Mouse (Mus musculus) urinary bladder, postnatal 4 days (tissue): ENCODE data around the gene Ggta1.

Experiments
- DNase-seq, 2 experiments: peaks; one replicate each; pipeline ENCODE4 v3.0.0; 2021 to 2022; ENCODE audit warnings: low spot score in 2 of 2

The Ggta1 gene

DNA sequence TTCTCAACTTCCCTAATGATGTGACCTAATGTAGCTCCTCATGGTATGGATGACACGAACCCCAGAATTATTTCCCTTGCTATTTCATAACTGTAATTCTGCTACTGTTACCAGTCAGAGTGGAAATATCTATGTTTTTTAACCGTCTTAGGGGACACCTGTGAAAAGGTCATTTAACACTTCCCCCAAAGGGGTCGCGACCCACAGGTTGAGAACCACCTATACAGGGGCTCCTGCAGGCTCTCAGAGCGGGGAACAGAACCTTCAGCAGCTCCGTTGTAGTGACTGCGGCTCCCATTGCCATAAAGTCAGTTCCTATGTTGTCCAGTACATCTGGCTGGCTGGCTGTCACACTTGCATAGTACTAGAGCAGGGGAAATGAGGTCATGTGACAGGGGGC lies 62.3 kb downstream of the Ggta1 start:
- peak in 1 of 2 experiments; percentile 13 for DNase-seq

DNA sequence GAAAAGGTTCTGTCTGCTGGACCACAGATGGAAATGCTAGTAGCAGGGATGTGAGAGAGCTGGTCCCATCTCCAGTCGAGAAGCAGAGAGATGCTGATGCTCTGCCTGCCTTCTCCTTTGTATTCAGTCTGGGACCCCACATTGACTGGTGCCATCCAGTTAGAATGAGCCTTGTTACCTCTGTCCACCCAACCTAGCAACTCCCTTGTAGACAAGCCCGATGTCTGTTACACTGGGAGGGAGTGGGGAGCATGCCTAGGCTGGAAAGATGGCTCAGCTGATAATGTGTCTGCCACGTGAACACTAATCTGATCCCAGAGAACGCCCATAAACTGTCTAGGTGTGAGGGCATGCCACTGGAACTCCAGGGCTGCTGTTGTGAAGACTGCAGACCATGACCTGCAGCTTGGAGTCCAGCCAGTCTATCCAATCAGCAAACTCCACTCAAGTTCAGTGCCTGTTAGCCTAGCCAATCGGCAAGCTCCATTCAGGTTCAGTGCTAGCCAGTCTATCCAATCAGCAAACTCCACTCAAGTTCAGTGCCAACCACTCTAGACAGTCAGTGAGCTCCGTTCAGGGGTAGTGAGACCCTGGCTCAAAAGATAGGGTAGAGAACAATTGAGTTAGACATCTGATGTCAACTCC lies 64.7 kb downstream of the Ggta1 start:
- peak in 1 of 2 experiments; percentile 21 for DNase-seq

- peak; percentile 58 to 66 for DNase-seq
Observed at GRCm38 (mm10) chr2:35397590-35398173, 65.3 kb downstream of the Ggta1 start.

DNA sequence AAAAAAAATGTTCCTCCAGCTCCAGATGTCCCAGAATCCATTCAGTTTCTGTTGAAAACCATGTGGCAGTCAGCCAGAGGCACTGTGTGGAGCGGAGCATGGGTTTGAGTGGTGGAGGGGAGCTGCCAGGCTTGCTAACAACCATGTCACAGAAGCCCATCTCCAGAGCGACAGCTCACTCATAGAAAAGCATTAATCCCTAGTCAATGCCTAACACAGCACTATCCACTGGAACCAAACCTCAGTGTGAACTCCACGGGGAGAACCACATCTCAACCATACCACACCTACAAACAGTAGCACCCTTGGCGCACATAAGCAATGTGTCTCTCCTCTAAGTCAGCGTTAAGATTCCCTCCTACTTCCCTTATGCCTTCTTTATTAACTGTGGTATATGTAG lies 65.9 kb downstream of the Ggta1 start, which contains the start of gene 4930402F06Rik:
4930402F06Rik (minus strand) TSS at position 80 of the 400 bp plus-strand sequence.
- peak in 1 of 2 experiments; percentile 15 for DNase-seq

- DNase-seq, result no peak
Observed at GRCm38 (mm10) chr2:35385441-35385871, 77.6 kb downstream of the Ggta1 start.

DNA sequence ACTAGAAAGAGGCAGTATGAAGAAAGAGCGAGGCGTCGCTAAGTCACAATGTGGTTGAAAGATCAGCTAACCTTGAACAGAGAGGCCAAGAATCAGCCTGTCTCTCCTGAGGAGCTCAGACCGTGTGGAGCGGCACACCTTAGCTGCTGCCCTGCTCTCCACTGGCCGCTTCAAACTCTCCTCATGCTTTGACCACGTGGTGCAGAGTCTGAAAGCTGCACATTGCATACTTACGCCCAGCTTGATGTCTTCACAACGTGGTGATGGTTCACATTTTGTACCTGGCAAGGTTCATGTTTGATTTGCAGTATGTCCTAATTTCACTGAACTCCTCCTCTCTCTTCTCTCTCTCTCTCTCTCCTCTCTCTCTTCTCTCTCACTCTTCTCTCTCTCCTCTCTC lies 83.7 kb downstream of the Ggta1 start:
- no peak for DNase-seq

DNA sequence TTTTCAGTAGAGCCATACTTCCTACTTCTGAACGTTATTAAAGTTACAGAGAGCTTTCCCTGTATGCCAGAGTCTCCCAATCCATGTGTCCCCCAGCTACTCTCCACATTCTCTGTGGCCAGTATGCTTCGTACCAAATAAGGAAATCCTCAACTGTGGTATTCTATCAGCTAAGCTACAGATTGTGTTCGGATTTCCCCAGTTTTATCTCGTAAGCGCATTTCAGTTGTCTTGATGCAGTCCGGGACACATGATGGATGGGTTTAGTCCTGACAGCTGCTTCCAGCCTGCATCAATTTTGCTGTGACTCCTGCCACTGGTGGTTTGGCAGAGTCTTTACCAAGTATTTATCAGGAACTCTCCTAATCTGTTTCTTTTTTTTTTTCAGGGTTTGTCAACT lies 85.4 kb downstream of the Ggta1 start:
- DNase-seq, result no peak

- no peak for DNase-seq
Observed at GRCm38 (mm10) chr2:35373003-35373402, 90.0 kb downstream of the Ggta1 start.

DNA sequence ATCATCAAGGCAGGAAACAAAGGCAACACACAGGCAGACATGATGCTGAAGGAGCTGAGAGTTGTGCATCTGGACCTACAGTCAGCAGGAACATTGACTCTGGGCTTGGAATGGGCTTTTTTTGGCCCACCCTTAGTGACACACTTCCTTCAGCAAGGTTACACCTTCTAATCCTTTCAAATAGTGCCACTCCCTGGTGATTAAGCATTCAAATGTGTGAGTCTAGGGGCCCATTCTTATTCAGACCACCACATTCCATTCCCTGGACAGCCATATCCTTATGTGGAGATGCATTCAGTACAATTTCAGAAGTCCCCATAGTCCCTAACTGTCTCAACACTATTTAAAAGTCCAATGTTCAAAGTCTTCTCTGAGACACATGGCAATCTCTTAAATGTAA lies 92.3 kb downstream of the Ggta1 start:
- no peak for DNase-seq

DNA sequence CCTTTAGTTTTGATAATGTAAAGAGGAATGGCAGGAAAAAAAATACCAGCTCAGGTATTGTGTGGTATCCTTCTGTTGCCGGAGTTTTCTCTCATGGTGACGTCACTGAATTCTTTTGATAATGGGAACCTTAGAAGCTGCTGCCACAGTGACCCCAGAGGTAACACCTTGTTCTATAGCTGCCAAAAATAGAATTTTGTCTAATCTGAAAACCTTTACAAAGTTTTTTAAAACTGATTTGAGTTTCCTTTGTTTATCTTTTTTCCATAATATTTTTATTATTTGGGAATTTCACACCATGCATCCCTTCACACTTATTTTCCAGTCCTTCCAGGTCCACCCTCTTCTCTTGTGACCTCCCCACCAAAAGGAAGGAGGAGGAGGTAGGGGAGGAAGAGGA lies 95.4 kb downstream of the Ggta1 start, which contains the start of gene 4930568D16Rik:
4930568D16Rik (minus strand) TSS at position 101 of the 400 bp plus-strand sequence.
- no peak for DNase-seq
